Mouse (Mus musculus) adrenal gland (tissue): ENCODE results near the gene Sult2a8.
"Not testable (repeated sequence)": the region's sequence is repeated elsewhere in the genome, so short reads cannot be mapped to it uniquely, and the experiment has no call there.

Experiments used
- intact Hi-C: fragments of 180-260 bp; cut with DNase I; formaldehyde crosslinking; loops from one replicate; pipeline ENCODE4 v1.15.1; 2025
- long read RNA-seq, 2 experiments: library from polyadenylated mRNA; unstranded; transcript quantifications; one replicate each; pipeline ENCODE4 v2.0.0; 2020; ENCODE audit warnings: borderline replicate concordance in 1 of 2; ENCODE audit not compliant: insufficient replicate concordance in 1 of 2

Sult2a8 gene
- long read RNA-seq, experiment 1, result 0 reads
- long read RNA-seq, experiment 2, result 0 reads

DNA sequence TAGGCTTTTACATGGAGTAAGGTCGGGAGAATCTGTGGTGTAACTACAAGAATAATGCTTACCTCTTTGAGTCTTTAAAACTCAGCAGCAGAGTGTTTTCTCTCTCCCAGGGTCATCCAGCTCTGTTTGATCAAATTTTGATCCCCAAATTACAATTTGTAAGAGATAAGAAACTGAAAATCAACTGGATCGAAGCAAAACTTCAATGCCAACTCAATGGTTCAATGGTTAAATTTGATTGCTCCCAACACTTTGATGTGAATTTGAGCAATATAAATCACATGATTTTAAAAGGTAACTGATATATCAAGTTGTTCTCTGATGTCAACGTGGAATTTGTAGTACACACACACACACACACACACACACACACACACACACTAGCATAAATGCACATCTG is at the start of gene Sult2a8:
Gene Sult2a8, minus strand, starts transcription at position 236 of the 400 bp plus-strand sequence.
- intact Hi-C loops, result no loop called here

DNA sequence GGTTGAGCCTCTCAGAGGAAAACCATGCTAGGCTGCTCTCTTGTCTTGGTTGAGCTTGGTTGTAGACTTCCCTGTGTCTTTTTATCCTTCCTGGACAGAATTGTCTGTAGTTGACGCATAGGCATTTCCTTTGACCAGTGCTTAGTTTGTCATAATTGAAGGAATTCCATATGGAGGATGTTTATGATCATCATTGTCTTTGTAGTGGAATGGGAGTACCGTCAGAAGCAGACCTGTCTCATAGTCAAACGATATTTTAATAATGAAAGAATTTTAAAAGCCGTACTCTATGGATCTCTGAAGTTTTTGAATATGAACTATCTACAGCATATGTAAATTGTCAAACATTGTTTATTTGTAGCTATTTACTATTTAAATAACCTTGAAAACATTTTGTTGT is 47.6 kb upstream of the Sult2a8 start, which contains the start of gene Sult2a7:
Gene Sult2a7, minus strand, starts transcription at position 101 of the 400 bp plus-strand sequence.
- intact Hi-C loops, result no loop called here

DNA sequence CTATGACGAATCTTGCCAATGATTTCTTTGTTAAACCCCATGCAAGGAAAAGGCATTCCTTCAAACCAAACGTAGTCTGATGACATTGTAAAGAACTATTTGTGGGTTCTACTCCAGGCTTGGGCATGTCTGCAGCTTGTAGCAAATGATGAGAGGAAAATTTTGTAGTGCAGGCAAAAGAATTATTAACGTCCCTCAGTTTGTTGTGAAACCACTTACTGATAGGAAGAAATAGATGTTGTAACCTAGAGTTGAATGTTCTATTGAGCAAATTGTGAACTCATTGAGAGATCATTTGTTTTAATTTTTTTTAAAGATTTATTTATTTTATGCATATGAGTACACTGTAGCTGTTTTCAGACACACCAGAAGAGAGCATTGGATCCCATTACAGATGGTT is 46.3 kb upstream of the Sult2a8 start:
- intact Hi-C loops, result no loop called here

DNA sequence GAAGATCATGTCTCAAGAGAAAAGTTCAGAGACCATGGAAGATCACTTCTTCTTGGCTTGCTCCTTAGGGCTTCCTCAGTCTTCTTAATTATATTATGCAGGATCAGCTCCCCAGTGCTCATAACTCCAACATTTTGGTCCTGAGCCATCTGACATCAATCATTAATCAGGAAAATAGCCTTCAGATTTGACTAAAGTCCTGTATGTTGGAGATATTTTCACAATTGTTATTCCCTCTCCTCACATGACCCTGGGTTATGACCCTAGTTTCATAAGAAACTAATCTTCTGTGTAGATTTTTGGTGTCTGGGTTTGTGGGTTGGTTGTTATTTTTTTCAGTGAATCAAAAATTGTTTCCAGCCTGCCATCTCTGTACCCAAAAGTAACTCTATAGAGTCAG is 7.0 kb downstream of the Sult2a8 start:
- intact Hi-C loops, result no loop called here

DNA sequence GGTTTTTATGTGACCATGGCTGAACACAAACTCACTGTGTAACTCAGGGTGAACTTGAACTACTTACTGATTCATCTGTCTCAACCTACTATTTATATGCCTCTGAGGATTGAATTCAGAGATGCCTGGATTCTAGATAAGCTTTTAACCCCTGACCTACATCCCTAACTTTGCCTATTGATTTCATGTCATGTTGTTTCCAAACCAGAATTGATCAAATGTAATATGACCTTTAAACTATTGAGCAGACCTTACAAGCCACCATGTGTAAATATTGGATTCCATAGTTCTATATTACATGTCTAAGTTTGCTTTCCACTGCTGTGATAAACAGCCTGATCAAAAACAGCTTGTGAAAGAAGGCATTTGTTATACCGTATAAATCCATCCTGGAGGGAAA is 8.1 kb downstream of the Sult2a8 start:
- intact Hi-C loops, result no loop called here

DNA sequence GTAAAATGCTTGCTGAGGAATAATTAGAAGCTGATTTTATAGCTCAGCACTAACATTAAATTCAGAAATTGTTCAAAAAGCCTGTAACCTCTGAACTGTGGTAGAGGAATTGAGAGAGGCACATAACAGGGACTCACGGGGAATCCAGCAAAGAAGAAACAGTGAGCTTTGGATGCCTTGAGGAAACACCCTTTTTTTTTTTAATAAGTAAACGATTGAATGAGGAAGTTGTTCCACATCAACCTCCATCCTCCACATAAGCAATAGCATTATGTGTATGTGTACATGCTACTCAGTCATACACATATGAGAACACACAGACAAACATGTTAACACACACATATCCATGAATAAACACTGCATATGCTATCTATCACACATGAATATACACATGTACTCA is 8.5 kb downstream of the Sult2a8 start:
- intact Hi-C loops, result no loop called here

DNA sequence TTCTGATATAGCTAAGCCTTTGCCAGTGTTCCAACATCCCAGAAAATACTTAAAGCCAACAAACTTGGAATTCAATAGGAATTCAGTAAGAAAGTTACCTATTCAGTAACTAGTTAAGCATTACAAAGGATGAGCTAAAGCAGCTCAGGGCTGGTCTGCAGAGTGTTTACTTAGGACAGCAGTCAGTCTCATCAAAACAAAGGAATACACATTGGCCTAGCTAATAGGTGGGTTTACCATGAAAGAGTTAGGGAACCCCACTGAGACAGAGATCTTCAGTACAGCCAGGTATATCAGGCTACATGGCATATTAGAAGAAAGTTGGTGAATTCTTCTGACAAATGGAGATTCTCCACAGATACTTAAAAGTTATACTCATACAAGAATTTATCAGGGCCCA is 47.2 kb downstream of the Sult2a8 start:
- intact Hi-C loops, result not testable (repeated sequence)

DNA sequence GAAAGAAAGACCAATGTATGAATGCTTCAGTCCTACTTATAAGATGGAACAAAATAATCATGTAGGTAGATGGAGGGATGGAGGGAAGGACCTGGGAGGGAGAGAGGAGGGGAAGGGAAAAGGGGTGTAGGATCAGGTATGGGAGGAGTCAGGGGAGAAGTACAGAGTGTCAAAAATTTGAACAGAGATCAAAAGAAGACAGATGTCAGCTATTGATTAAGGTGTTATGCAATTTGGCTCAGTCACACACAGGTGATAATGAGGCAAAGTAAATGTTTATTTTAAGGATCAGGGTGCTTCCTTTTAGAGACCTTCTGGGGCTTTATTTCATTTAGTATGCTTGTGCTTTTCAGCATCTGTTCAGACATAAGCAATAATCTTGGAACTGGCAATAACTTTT is 50.1 kb downstream of the Sult2a8 start:
- intact Hi-C loops, result no loop called here
